Mouse (Mus musculus) spleen, postnatal 4 days (tissue): Measurements from ENCODE around the gene Zfp292.

Experiments used
- DNase-seq, 2 experiments: peaks; one replicate each; pipeline ENCODE4 v3.0.0; 2022; ENCODE audit warnings: low spot score in 2 of 2

Zfp292 gene

DNA sequence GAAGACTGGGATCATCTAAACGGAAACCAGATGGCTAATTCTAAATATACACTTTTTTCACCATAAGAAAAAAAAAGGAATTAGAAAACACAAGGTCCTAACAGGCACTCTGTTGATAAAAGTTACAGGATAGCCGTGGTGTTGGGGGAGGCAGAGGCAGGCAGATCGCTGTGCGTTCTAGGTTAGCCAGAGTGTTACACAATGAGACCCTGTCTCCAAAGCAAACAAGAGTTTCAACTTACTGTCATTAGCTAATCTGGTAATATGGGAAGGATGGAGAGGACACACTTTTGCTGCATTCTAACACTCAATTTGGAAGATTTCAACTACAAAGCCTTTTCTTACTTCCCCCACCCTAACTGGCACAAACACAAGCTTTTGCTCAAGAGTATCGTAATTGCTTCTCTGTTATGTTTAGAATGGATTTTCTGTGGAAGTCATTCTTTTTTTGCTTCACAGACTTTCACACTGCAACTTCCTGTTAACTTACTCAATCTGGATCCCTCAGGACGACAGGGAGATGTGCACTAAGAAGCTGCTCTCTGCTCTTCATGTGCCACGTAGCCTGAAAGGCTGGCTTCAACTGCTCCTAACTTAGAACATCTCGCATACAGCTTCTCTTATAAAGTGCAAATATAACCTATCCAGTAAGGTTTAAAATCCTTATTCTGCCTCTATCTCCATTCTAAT lies 85.3 kb downstream of the Zfp292 start:
- DNase-seq = no peak

DNA sequence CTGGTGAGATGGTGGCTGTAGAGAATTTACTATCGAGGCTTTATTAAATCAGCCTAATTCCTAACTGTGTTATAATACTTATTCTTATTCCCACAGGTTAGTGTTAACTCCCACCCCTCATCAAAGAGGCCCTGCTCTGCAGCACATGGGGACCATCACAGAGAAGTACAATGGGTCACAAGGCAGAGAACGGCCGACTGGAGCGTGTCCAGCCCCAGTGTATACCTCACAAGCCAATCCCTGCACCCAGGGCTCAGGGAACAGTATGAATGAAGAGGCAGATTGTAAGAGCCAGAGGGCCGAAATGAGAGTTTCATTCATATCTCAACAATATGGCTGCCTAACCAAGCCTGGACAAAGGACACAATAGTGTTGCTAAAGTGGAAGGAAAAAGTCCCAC lies 86.5 kb downstream of the Zfp292 start:
- DNase-seq = no peak

DNA sequence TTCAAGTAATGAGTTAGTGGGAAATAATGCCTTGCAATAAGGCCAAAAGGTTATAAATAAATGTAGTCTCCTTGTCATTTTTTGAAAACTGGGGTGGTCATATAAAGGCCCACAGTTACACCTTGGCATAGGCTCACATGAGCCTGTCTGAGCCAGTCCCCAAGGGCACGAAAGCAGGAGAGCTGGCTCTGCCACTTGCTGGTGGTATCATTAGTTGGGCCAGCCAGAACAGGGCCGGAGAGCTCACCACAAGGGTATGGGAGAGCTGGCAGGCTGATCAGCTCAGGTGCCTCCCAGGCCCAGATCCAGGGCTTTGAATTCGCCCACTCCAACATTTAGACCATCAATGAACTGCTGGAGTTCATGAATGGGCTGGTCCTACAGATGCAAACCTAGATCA lies 96.3 kb downstream of the Zfp292 start:
- no peak for DNase-seq

DNA sequence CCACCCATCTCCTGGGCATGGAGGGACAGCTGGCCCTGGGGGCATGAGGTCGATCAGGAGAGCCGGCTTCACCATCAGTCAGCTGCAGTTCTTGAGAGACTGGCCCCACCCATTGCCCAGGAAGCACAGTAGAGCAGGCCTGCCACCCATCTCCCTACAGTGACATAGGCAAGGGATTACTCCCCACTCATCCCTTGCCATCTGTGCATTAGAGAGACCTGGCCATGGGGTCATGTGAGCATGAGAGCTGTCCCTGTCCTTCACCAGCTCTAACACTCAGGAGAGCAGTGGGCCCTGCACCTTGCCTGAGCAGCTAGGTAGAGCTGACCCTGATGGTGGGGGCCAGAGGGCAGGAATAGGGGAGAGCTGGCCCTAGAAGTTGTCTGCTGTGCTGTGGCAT lies 97.1 kb downstream of the Zfp292 start:
- DNase-seq = no peak

DNA sequence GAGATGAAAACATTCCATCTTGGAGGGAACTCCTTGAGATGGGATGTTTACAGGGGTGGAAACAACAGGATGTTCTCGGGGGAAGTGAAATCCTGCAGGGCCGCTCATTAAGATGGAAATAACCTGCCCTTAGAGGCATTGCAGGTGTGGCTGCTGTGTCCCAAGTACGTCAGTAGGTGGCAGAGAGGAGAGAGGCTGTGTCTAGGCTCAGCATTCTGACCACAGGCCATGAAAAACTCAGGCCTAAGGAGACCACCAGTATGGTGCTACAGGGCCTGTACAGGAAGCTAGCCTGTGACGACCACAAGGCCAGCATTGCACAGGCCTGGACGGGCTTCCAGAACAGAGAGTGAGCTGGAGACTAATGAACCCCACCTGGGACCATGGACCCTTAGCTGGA lies 97.9 kb downstream of the Zfp292 start:
- peak in 1 of 2 experiments; percentile 61 for DNase-seq

DNA sequence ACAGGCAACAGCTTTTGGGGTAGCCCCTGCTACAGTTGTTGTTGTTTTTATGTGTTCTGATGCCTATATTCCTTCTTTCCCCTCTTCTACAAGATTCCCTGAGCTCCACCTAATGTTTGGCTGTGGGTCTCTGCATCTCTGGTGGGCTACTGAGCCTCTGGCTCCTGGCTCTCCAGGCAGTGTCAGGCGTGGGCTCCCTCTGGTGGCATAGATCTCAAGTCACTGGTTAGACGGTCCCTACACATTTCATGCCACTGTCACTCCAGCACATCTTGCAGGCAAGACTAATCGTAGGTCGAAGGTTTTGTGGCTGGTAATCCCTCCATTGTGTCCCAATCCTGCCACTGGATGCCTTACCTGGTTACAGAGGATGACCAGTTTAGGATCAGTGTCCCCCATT lies 100.0 kb downstream of the Zfp292 start:
- DNase-seq = no peak

DNA sequence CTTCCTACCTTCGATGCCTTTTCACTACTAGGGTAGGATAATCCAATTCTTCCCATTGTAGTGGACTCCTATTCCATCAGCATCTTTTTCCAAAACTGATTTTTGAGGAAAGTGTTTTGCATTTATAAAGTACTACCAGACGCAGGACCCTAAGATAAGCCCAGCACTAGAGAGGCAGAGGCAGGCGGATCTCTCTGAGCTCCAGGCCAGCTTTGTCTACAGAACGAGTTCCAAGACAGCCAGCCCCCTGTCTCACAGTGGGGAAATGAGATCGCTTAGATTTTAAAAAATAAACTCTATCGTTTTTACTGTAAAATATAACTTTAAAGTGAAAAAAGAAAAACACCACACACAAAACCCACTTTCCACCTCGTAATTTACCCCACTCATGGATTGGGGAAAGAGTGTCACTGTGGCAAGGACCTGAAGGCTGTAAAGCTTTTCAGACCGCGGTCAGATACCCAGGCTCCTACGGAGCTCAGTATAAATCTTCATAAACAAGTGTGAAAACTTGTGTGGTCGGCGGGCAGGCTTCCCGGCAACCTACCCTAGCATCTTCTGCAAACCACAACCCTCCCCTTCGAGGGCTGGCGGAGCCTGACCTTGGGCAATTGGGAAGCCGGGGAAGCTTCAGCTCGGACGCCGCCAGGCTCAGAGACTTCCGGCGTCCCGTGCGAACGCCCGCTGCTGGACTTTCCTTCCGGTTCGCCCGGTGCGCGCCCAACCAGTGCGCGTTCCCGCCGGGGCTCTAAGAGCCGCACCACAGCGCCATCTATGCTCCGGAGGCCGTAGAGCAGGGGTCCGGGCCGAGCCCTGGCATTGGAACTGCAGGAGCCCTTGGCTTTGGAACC lies 104.9 kb downstream of the Zfp292 start, which contains the start of gene Smim8:
TSS of gene Smim8 (minus strand) at position 747 of the 851 bp plus-strand sequence.
- DNase-seq = peak; percentile 91 to 98

DNA sequence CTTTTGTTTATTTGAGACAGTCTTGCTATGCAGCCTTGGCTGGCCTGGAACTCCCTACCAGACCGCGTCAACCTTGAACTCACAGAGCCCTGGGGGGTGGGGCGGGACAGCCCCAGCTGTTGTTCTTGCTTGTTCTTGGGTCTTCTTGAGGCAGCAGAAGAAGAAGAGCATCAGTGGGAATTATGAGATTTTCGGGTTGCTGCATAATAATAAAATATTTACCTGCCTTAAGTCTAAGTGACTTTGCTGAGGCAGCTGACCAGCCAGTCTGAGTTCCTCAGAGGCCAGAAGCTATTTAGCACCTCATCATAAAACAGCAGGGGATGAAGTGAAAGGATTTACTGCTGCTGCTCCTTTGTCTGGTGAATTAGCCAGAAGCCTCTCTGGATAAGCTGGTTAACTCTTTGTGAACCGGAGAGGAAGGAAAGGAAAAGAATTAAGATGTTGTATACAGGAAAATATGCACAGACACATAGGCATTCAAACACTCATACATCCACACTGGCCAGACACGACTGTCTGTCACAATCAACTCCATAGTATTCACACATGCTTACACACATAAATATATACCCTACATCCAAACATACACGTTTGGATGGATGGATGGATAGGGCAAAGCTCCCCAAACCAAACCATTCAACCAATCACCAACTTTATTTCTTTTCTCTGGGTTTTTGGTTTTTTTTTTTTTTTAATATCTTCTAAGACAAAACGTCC lies 110.9 kb downstream of the Zfp292 start:
- no peak for DNase-seq

DNA sequence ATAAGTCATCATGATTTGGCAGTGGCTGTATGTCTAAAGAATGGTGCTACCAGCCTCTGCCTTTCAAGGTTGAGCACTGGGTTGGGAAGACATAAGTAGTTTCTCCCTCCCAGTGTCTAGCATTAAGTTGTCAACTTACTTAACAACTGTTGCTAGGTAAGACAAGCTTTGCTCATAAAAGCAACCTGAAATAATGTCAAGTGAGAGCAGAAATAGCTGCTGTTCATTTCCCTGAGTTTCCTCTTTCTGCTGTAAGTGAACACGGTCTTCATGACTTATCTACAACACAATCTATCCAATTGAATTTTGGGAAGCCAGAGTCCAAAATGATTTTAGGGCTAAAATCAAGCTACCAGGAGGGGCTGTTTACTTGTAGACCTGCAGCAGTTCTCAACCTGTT lies 126.6 kb downstream of the Zfp292 start, which contains the start of gene Gm136:
TSS of gene Gm136 (minus strand) at position 101 of the 400 bp plus-strand sequence.
- no peak for DNase-seq
